Mouse (Mus musculus) liver, embryonic 12.5 days (tissue): ENCODE measurements around the gene A230050P20Rik. TPM values are rescaled to one million over a fixed set of nuclear protein-coding genes. Genes with fewer than 3 reads are reported as not detected.

Source experiments
- ATAC-seq: fragments of 200-750 bp; cut with Nextera tagmentation; 2 replicates; pipeline ENCODE4 v1.8.0; 2017; ENCODE audit warnings: moderate number of reproducible peaks, mild to moderate bottlenecking, moderate library complexity
- H3K27ac ChIP-seq: fragments of 300-500 bp; sonication (generic); 2 replicates; pipeline ENCODE4 v1.5.1; 2016; ENCODE audit warnings: mild to moderate bottlenecking
- H3K27me3 ChIP-seq: fragments of 300-500 bp; sonication (generic); replicated peaks from 2 replicates; pipeline ENCODE4 v1.6.1; 2016; ENCODE audit warnings: mild to moderate bottlenecking, moderate library complexity
- H3K36me3 ChIP-seq: fragments of 300-500 bp; sonication (generic); 2 replicates; pipeline ENCODE4 v1.6.1; 2016; ENCODE audit warnings: mild to moderate bottlenecking, moderate library complexity
- H3K4me1 ChIP-seq: fragments of 300-500 bp; sonication (generic); 2 replicates; pipeline ENCODE4 v1.6.1; 2016
- H3K4me2 ChIP-seq: fragments of 300-500 bp; sonication (generic); 2 replicates; pipeline ENCODE4 v1.6.1; 2016; ENCODE audit warnings: mild to moderate bottlenecking, moderate library complexity
- H3K4me3 ChIP-seq: fragments of 300-500 bp; sonication (generic); 2 replicates; pipeline ENCODE4 v1.5.1; 2016; ENCODE audit warnings: mild to moderate bottlenecking, moderate library complexity
- H3K9ac ChIP-seq: fragments of 300-500 bp; sonication (generic); 2 replicates; pipeline ENCODE4 v1.6.1; 2016; ENCODE audit warnings: mild to moderate bottlenecking, moderate library complexity
- H3K9me3 ChIP-seq: fragments of 300-500 bp; sonication (generic); replicated peaks from 2 replicates; pipeline ENCODE4 v1.6.1; 2016; ENCODE audit warnings: mild to moderate bottlenecking, moderate library complexity
- WGBS: fragments of 180-500 bp; shearing (Covaris S2); methylation state at CpG from one replicate; pipeline ENCODE4 v1.1.7; 2016; ENCODE audit not compliant: insufficient replicate concordance; 5-methylcytosine and 5-hydroxymethylcytosine counted together
- polyA plus RNA-seq: library from polyadenylated mRNA; unstranded; fragments of >200 nt; fragmentation: Nextera tagmentation; extraction: Ambion mirVana; gene quantifications from 2 replicates; pipeline ENCODE4 v1.2.1, GENCODE M21; 2016

A230050P20Rik gene
- polyA plus RNA-seq, 1 experiment from 2014 or later, result 7.9 TPM

DNA sequence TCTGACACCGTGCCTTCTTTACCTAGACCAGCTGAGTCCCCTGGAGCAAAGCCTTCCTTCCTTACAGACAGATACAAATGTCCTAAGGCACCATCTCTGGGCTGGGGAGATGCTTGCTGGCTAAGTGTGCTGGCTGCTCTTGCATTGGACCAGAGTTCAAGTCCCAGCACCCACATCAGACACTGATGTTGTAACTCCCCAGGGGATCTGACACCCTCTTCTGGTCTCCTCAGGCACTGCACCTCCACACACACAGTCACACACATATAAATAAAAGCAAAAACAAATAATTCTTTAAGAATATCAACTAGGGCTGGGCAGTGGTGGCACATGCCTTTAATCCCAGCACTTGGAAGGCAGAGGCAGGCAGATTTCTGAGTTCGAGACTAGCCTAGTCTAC is 18.3 kb upstream of the A230050P20Rik start:
- H3K27me3 ChIP-seq, result peaks cover 26% of the 10 kb centered on the region
- no peaks in the 10 kb centered on the region for H3K4me1 ChIP-seq
- no peak for ATAC-seq
- H3K4me2 ChIP-seq, result no peak overlapping the region
- no peak overlapping the region for H3K4me3 ChIP-seq
- no peak overlapping the region for H3K9ac ChIP-seq
- 74% methylated on average over 2 of the region's 2 CpGs for WGBS
- no peak overlapping the region for H3K27ac ChIP-seq
- H3K36me3 ChIP-seq, result no peaks in the 10 kb centered on the region
- H3K9me3 ChIP-seq, result no peaks in the 10 kb centered on the region

DNA sequence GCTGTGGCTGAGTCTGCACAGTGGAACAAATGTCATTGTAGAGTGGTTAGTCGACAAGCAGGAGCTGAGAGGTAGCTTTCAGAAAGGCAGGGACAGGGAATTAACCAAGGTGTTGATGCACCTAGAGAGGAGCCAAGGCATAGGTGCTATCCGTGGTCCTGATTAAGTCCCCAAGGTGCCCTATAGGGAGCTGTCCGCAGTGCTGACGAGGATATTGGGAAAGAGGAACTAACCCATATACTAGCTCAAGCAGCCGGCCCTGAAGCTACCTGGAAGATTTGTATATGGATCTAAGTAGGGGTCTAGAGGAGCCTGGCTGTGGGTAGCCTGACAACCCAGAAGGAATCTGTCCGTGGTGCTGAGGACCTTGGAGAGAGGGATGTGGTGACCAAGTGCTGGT is 11.3 kb upstream of the A230050P20Rik start:
- ATAC-seq, result no peak
- H3K9ac ChIP-seq, result no peak overlapping the region
- 8% methylated on average over 6 of the region's 6 CpGs for WGBS
- H3K4me1 ChIP-seq, result peaks cover 3% of the 10 kb centered on the region
- 0 out of 2 replicates have a peak, but pooled peaks cover 19% of the 10 kb centered on the region for H3K27me3 ChIP-seq
- H3K36me3 ChIP-seq, result no peaks in the 10 kb centered on the region
- no peaks in the 10 kb centered on the region for H3K9me3 ChIP-seq
- no peak overlapping the region for H3K27ac ChIP-seq
- H3K4me3 ChIP-seq, result no peak overlapping the region
- no peak overlapping the region for H3K4me2 ChIP-seq

DNA sequence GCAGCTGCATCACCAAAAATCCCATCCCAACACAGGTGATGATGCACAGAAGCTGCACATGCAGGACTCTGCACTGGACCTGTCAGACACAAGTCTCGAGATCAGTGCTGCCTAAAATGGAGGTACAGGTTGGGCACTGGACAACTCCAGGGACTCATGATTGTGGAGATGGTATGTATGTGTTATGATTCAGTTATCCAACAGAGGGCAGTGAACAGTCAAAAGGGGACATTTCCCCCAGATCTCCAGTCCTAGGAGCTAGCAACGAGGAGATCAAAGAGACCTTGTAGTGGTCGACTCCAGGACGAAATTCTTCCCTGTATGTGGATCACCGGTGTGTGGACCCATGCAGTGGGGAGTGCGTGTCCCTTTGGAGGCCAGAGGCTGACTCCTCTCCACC is 8.5 kb upstream of the A230050P20Rik start:
- no peak overlapping the region for H3K9ac ChIP-seq
- H3K9me3 ChIP-seq, result no peaks in the 10 kb centered on the region
- no peak overlapping the region for H3K4me2 ChIP-seq
- WGBS, result 28% methylated on average over 6 of the region's 6 CpGs
- H3K4me1 ChIP-seq, result peaks cover 7% of the 10 kb centered on the region
- no peak overlapping the region for H3K4me3 ChIP-seq
- 0 out of 2 replicates have a peak, but pooled peaks have one; percentile 10 for ATAC-seq
- H3K36me3 ChIP-seq, result no peaks in the 10 kb centered on the region
- peaks cover 17% of the 10 kb centered on the region; the same call in 1 of the 2 replicates for H3K27me3 ChIP-seq
- H3K27ac ChIP-seq, result no peak overlapping the region

DNA sequence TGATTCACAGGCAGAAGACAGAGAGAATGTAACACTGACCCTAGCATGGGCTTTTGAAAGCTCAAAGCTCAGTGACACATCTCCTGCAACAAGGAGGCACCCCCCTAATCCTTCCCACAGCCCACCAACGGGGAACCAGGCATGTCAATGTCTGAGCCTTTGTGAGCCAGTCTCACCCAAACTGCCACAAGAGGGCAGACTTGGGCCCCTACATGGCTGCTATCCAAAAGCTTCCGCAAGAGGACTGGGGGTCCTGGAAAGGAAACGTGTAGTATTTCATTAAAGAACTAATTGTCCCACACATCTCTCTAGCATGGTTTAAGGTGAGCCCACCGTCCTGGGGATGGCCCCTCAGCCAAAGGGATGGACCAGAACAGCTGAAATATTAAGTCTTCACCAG is 6.6 kb upstream of the A230050P20Rik start:
- Histone ChIP-seq H3K27me3 (peaks cover 36% of the 10 kb centered on the region), H3K4me1 (peaks cover 7% of the 10 kb centered on the region), H3K4me3 (no peak overlapping the region), H3K36me3 (no peaks in the 10 kb centered on the region), H3K4me2 (no peak overlapping the region), H3K27ac (no peak overlapping the region), H3K9me3 (no peaks in the 10 kb centered on the region), H3K9ac (no peak overlapping the region)
- 10% methylated on average over 4 of the region's 4 CpGs for WGBS
- no peak for ATAC-seq

DNA sequence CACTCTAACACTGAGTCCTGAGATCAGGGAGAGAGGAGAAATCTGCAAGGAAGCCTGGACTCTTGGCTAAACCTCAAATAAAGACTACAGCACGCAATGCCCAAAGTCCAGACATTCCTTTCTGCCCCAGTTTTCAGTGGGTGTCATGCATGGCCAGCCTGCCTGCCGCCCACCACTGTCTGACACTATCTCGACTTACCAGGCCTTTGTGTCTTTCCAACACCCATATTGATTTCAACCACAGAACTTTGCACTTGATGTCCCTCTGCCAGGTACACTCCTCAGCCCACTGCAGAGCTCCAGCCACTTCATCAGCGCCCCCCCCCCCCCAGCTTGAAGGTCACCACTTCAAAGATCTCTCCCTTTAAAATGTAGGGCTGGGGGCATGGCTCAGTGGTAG is 6.2 kb upstream of the A230050P20Rik start:
- H3K4me3 ChIP-seq, result no peak overlapping the region
- ATAC-seq, result no peak
- no peak overlapping the region for H3K9ac ChIP-seq
- WGBS, result 41% methylated on average over 4 of the region's 4 CpGs
- H3K9me3 ChIP-seq, result no peaks in the 10 kb centered on the region
- H3K27me3 ChIP-seq, result peaks cover 40% of the 10 kb centered on the region
- H3K4me2 ChIP-seq, result no peak overlapping the region
- peaks cover 7% of the 10 kb centered on the region for H3K4me1 ChIP-seq
- H3K27ac ChIP-seq, result no peak overlapping the region
- no peaks in the 10 kb centered on the region for H3K36me3 ChIP-seq

DNA sequence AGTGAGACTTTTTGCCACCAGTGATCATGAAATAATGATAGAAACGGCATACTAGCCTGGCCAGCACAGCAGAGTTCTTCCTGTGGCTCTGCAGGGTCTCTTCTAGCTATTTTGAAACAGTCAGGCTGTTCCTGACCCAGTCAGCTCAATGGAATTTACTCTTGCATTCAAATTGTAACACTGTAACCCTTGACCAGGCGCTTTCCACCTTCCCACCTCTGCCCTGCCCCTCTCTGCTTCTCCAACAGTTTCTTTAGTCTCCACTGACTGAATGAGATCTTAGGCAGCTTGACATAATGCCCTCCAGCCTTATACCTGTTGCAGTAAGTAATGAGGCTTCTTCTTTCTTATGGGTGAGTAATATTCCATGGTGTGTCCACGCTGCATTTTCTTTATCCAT is 1.6 kb upstream of the A230050P20Rik start:
- ATAC-seq, result no peak
- peaks cover 68% of the 10 kb centered on the region for H3K27me3 ChIP-seq
- WGBS, result 44% methylated on average over 3 of the region's 3 CpGs
- no peaks in the 10 kb centered on the region for H3K36me3 ChIP-seq
- H3K9ac ChIP-seq, result no peak overlapping the region
- H3K27ac ChIP-seq, result no peak overlapping the region
- H3K4me2 ChIP-seq, result no peak overlapping the region
- no peak overlapping the region for H3K4me3 ChIP-seq
- H3K4me1 ChIP-seq, result peaks cover 19% of the 10 kb centered on the region
- no peaks in the 10 kb centered on the region for H3K9me3 ChIP-seq

DNA sequence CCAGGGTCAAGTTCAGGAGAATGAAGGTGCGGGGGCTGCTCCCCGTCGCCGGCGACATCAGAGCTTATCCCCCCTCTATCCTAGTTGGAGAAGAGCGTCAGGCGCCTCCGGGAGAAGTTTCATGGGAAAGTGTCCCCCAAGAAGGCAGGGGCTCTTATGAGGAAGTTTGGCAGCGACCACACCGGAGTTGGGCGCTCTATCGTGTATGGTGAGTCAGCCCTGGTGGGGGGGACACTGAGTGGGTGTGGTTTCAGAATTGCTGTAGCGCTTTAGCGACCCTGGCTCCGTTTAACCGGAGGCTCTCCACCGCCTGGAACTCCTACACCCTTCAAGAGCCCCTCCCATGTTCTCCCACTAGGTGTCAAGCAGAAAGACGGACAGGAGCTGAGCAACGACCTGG is 804 bp downstream of the A230050P20Rik start:
- Histone ChIP-seq H3K4me3 (peak overlapping the region; percentile 65), H3K27ac (no peak overlapping the region), H3K9ac (peak overlapping the region; percentile 66), H3K27me3 (peaks cover 68% of the 10 kb centered on the region), H3K9me3 (no peaks in the 10 kb centered on the region), H3K4me1 (peaks cover 12% of the 10 kb centered on the region), H3K36me3 (peaks cover 14% of the 10 kb centered on the region; the same call in 1 of the 2 replicates), H3K4me2 (peak overlapping the region; percentile 82)
- 5% methylated on average over 19 of the region's 19 CpGs for WGBS
- no peak for ATAC-seq

DNA sequence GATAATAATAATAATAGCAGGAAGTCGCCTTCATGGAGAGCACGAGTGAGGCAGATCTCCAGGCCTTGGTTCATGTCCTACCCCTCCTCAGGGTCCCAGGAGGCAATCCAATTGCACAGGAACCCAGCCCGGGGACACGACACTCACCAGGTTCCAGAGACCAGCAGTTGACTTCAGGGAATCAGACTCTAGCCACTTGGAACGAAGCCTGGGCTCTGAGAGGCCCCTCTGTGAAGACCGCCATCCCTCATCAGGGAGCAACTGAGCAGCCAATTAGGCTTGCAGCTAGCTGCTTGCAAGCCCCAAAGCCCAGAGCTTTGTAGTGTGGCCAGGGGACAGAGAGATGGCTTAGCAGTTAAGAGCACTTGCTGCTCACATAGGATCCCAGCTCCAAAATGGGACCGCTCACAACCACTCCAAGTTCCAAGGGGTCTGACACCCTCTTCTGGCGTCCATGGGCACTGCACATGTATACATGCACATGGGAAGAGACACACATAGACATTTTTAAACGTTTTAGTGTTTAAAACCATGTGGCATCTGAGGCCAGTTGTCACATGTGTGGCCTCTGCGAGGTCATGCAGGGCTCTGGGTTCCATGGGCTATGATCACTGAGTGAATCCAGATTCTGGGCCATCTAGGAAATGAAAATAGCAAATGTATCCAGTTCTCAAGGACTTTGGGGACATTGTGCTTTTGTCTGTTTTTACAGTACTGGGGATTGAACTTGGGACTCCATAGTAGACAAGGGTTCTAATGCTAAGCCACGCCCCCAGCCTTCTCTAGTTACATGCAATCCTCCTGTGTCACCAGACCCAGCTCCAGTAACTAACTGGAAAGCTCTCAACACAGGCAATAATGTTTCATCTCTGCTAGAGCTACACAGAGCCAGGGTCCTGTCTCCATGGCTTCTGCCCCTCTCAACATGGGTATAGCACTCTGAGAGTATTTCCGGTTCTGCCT is 2.0 kb downstream of the A230050P20Rik start:
- H3K27ac ChIP-seq, result no peak overlapping the region
- WGBS, result 67% methylated on average over 12 of the region's 12 CpGs
- no peak for ATAC-seq
- no peak overlapping the region for H3K4me2 ChIP-seq
- H3K27me3 ChIP-seq, result peaks cover 55% of the 10 kb centered on the region
- H3K4me3 ChIP-seq, result no peak overlapping the region
- peaks cover 19% of the 10 kb centered on the region for H3K36me3 ChIP-seq
- H3K9ac ChIP-seq, result no peak overlapping the region
- no peaks in the 10 kb centered on the region for H3K9me3 ChIP-seq
- peaks cover 12% of the 10 kb centered on the region for H3K4me1 ChIP-seq

DNA sequence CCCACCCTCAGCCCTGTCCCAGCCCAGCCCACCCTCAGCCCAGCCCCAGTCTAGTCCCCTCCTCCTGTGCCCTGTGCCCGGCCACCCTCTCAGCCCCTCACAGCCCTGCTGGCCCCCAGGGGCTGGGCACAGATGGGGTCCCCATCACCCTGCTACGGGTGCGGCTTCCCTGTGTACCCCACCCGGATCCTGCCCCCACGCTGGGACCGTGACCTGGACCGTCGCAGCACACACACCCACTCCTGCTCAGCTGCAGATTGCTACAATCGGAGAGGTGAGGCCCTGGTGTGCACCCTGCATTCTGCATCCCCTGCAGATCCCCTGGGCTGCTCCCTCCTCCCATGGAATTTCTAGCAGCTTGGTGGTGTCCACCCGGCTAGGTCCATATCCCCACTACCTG is 4.5 kb downstream of the A230050P20Rik start:
- H3K27me3 ChIP-seq, result peaks cover 31% of the 10 kb centered on the region
- peaks cover 25% of the 10 kb centered on the region for H3K4me1 ChIP-seq
- no peak overlapping the region for H3K27ac ChIP-seq
- 79% methylated on average over 10 of the region's 10 CpGs for WGBS
- H3K9me3 ChIP-seq, result no peaks in the 10 kb centered on the region
- peaks cover 19% of the 10 kb centered on the region for H3K36me3 ChIP-seq
- no peak overlapping the region for H3K9ac ChIP-seq
- no peak overlapping the region for H3K4me2 ChIP-seq
- no peak for ATAC-seq
- no peak overlapping the region for H3K4me3 ChIP-seq

DNA sequence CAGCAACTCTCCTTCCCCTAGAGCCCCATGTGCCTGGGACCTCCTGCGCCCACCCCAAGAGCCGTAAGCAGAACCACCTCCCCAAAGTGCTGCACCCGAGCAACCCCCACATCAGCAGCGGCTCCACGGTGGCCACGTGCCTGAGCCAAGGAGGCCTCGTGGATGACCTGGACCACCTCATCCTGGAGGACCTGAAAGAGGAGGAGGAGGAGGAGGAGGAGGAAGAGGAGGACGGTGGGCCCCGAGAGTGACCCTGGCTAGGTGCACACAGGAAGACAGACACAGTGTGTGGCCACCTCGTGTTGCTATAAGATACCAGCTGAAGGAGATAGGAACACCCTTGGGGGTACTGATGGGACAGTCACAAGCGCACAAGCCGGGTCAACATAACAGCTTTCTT is 5.1 kb downstream of the A230050P20Rik start:
- WGBS, result 79% methylated on average over 12 of the region's 12 CpGs
- Histone ChIP-seq H3K4me3 (no peak overlapping the region), H3K27ac (no peak overlapping the region), H3K4me2 (no peak overlapping the region), H3K9me3 (no peaks in the 10 kb centered on the region), H3K36me3 (peaks cover 19% of the 10 kb centered on the region), H3K9ac (no peak overlapping the region), H3K27me3 (peaks cover 25% of the 10 kb centered on the region), H3K4me1 (peaks cover 25% of the 10 kb centered on the region)
- no peak for ATAC-seq

DNA sequence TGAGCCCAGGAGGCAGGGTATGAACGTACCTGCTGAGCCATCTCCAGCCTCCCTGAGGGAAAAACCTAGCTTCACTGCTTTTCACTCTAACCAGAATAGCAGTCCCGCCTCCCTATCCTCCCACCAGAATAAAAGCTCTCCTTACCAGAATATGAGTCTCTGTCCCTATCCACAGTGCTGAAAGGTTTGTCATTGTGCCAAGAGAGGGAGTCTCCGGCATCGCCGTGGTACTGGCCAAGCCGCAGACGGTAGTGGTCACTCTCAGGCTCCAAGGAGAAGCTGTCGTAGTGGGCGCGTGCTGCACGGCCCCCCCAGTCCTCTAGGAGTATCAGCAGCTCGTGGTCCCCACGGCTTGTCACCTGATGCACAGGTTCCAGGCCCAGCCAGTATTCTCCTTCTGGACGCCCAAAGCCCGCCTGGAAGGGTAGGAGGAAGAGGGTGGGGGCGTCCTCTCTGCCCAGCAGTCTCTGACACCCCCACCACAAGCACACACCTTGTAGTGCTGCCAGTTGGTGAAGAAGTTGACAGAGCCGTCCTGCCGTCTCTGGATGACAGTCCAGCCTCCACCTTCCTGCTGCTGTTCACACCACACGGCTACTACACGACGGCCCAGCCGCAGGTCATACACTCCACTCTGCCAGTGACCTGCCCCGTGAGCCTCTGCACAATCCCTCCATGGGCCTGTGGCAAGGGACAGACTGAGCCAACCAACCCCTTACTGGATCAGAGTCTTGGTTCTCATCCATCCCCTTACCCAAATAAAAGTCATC is 6.8 kb downstream of the A230050P20Rik start:
- H3K4me3 ChIP-seq, result no peak overlapping the region
- H3K27me3 ChIP-seq, result 0 out of 2 replicates have a peak, but pooled peaks cover 9% of the 10 kb centered on the region
- H3K27ac ChIP-seq, result no peak overlapping the region
- ATAC-seq, result no peak
- 70% methylated on average over 23 of the region's 23 CpGs for WGBS
- no peak overlapping the region for H3K9ac ChIP-seq
- no peak overlapping the region for H3K4me2 ChIP-seq
- H3K9me3 ChIP-seq, result no peaks in the 10 kb centered on the region
- peaks cover 31% of the 10 kb centered on the region for H3K4me1 ChIP-seq
- peaks cover 19% of the 10 kb centered on the region for H3K36me3 ChIP-seq
